ENCODE assay signal across 8 mouse cellular contexts in genomic region chr7:137318924-137319885, GRCm38 (mm10). TPM values are rescaled to one million over a fixed set of nuclear protein-coding genes. Genes with fewer than 3 reads are reported as not detected.
DNase-seq lines count a peak whose midpoint lies in the region; ATAC-seq and TF ChIP-seq lines count a peak whose summit lies in the region.

No protein-coding gene starts in this region.

- no peaks in the 10 kb centered on the region for H3K9me3 ChIP-seq in stomach, postnatal 0 days (ENCODE audit: control insufficient read depth, low read length)

- no peak overlapping the region for H3K27ac ChIP-seq in spleen, adult 2 months (ENCODE audit: insufficient read depth, low read length)
- no peak overlapping the region for H3K27ac ChIP-seq in stomach, postnatal 0 days (replicated peaks)

- WGBS in spleen, adult 2 months, result 5% methylated on average over 48 of the region's 48 CpGs
- WGBS in stomach, postnatal 0 days, result 3% methylated on average over 48 of the region's 48 CpGs

- TF ChIP-seq EP300 in stomach, postnatal 0 days (optimal IDR thresholded peaks at IDR 0.05), result no peak

- H3K4me1 ChIP-seq in spleen, adult 2 months (ENCODE audit: control insufficient read depth, insufficient read depth, insufficient read length), result peaks cover 6% of the 10 kb centered on the region
- H3K4me1 ChIP-seq in stomach, postnatal 0 days (replicated peaks; ENCODE audit: control insufficient read depth, insufficient read depth), result no peaks in the 10 kb centered on the region; the same call in 1 of the 2 replicates

- H3K4me2 ChIP-seq in stomach, postnatal 0 days (replicated peaks; ENCODE audit: low read depth), result no peak overlapping the region

- peak; percentile 53 to 60; a peak in 3 of 4 replicates for ATAC-seq in hematopoietic stem cell, adult 5-6 weeks (replicated peaks in 1 of 2; ENCODE audit: insufficient read depth in 1 of 2, low FRiP score in 2 of 2, low TSS enrichment in 1 of 2, low read depth in 1 of 2, poor library complexity in 2 of 2, severe bottlenecking in 2 of 2)
- ATAC-seq in stomach, postnatal 0 days (ENCODE audit: low FRiP score, low TSS enrichment), result no peak

- H3K4me3 ChIP-seq in spleen, adult 2 months (ENCODE audit: extremely low read depth, insufficient read depth, insufficient read length), result no peak overlapping the region
- no peak overlapping the region for H3K4me3 ChIP-seq in stomach, postnatal 0 days (ENCODE audit: low read depth, low read length)

- H3K9ac ChIP-seq in stomach, postnatal 0 days (ENCODE audit: low read length), result no peak overlapping the region

- peaks cover 49% of the 10 kb centered on the region for H3K27me3 ChIP-seq in spleen, adult 2 months (ENCODE audit: control insufficient read depth, insufficient read depth, low read length)
- H3K27me3 ChIP-seq in stomach, postnatal 0 days (ENCODE audit: control insufficient read depth, insufficient read depth, low read length), result peaks cover 42% of the 10 kb centered on the region

- no peaks in the 10 kb centered on the region for H3K36me3 ChIP-seq in spleen, adult 2 months (ENCODE audit: control insufficient read depth, insufficient read depth, low read length)
- no peaks in the 10 kb centered on the region for H3K36me3 ChIP-seq in stomach, postnatal 0 days (ENCODE audit: control insufficient read depth, insufficient read depth, low read length)

- TF ChIP-seq POLR2A in spleen, adult 2 months (IDR thresholded peaks at IDR 0.05; ENCODE audit: low read depth, low read length), result no peak

- DNase-seq in adrenal gland, adult 2 months, result peak; percentile 49
- DNase-seq in adrenal gland, postnatal 4 days (ENCODE audit: low spot score in 2 of 2), result no peak
- no peak for DNase-seq in spleen, adult 2 months (ENCODE audit: low read depth in 1 of 2, low spot score in 2 of 2)
- DNase-seq in spleen, adult 12 weeks (ENCODE audit: low spot score), result no peak
- DNase-seq in lung, postnatal 10 days, result peak; percentile 67
- peak; percentile 72 for DNase-seq in stomach, postnatal 0 days (ENCODE audit: low spot score)
- no peak for DNase-seq in c-Kit-positive CD71-positive TER-119-positive erythroid progenitor cells, embryonic 14.5 days (ENCODE audit: low spot score)

- TF ChIP-seq CTCF in spleen, adult 2 months (IDR thresholded peaks at IDR 0.05; ENCODE audit: extremely low read depth, insufficient read depth, insufficient read length, insufficient replicate concordance), result 0 out of 2 replicates have a peak, but pooled peaks have one; percentile 10
- TF ChIP-seq CTCF in stomach, postnatal 0 days (IDR thresholded peaks at IDR 0.05; ENCODE audit: low read depth), result peak; percentile 79

RNA-seq across cellular contexts. Expression of gene Ebf3, which starts 5.0 kb away (rescaled TPM):
- total RNA-seq in adrenal gland, adult 2 months (2021), result 1 to 10 TPM; 4.5 to 8.7 TPM
- polyA plus RNA-seq in adrenal gland, adult 2 months (2012; rRNA removed), result 3.7 and 5.0 TPM in 2 replicates
- 1 to 10 TPM; 8.7 to 9.7 TPM for total RNA-seq in adrenal gland, postnatal 4 days (2021)
- polyA plus RNA-seq in spleen, adult 2 months (2012; rRNA removed), result 0.12 and 0.27 TPM in 2 replicates
- total RNA-seq in hematopoietic stem cell, adult 5-6 weeks (2017), result 1.8 TPM in 1 of 2 replicates, not detected in the other
- 0.58 and 0.65 TPM in 2 replicates for polyA plus RNA-seq in stomach, postnatal 0 days (2015; fragmentation: Nextera tagmentation; extraction: Ambion mirVana)

Comparison
In these comparisons a context has a peak if more than half of its experiments do, and no peak if none do; other contexts are left out.
1. DNase-seq: peak in adrenal gland, adult 2 months (single experiment), lung, postnatal 10 days (single experiment) and stomach, postnatal 0 days (single experiment); none in adrenal gland, postnatal 4 days (0 of 2), spleen, adult 2 months (0 of 2), spleen, adult 12 weeks (single experiment) and c-Kit-positive CD71-positive TER-119-positive erythroid progenitor cells, embryonic 14.5 days (single experiment).